Mouse (Mus musculus) forebrain, embryonic 13.5 days (tissue): ENCODE results near the gene Snx9. TPM values are rescaled to one million over a fixed set of nuclear protein-coding genes. Genes with fewer than 3 reads are reported as not detected.

Source experiments
- ATAC-seq: fragments of 200-750 bp; cut with Nextera tagmentation; 2 replicates; pipeline ENCODE4 v1.8.0; 2017
- H3K27ac ChIP-seq: fragments of 300-500 bp; sonication (generic); 2 replicates; pipeline ENCODE4 v1.5.1; 2015; ENCODE audit warnings: inconsistent platforms, mild to moderate bottlenecking, moderate library complexity
- H3K27me3 ChIP-seq: fragments of 300-500 bp; sonication (generic); 2 replicates; pipeline ENCODE4 v1.6.1; 2015; ENCODE audit warnings: mild to moderate bottlenecking, inconsistent platforms
- H3K36me3 ChIP-seq: fragments of 300-500 bp; sonication (generic); 2 replicates; pipeline ENCODE4 v1.6.1; 2015; ENCODE audit warnings: mild to moderate bottlenecking, inconsistent platforms; ENCODE audit not compliant: poor library complexity, severe bottlenecking
- H3K4me1 ChIP-seq: fragments of 300-500 bp; sonication (generic); 2 replicates; pipeline ENCODE4 v1.6.1; 2015; ENCODE audit warnings: inconsistent platforms
- H3K4me2 ChIP-seq: fragments of 300-500 bp; sonication (generic); 2 replicates; pipeline ENCODE4 v1.6.1; 2015; ENCODE audit warnings: inconsistent platforms, mild to moderate bottlenecking, moderate library complexity
- H3K4me3 ChIP-seq: fragments of 300-500 bp; sonication (generic); 2 replicates; pipeline ENCODE4 v1.5.1; 2015; ENCODE audit warnings: mild to moderate bottlenecking, inconsistent platforms
- H3K9ac ChIP-seq: fragments of 300-500 bp; sonication (generic); 2 replicates; pipeline ENCODE4 v1.6.1; 2015; ENCODE audit warnings: mild to moderate bottlenecking, inconsistent platforms
- H3K9me3 ChIP-seq: fragments of 300-500 bp; sonication (generic); replicated peaks from 2 replicates; pipeline ENCODE4 v1.6.1; 2016; ENCODE audit warnings: inconsistent platforms
- WGBS: fragments of 180-500 bp; shearing (Covaris S2); methylation state at CpG from one replicate; pipeline ENCODE4 v1.1.7; 2015; 5-methylcytosine and 5-hydroxymethylcytosine counted together
- polyA plus RNA-seq: library from polyadenylated mRNA; unstranded; fragments of >200 nt; fragmentation: Nextera tagmentation; extraction: Ambion mirVana; gene quantifications from 2 replicates; pipeline ENCODE4 v1.2.1, GENCODE M21; 2015

Snx9 gene
- polyA plus RNA-seq, 1 experiment from 2014 or later, result 5.7 TPM

DNA sequence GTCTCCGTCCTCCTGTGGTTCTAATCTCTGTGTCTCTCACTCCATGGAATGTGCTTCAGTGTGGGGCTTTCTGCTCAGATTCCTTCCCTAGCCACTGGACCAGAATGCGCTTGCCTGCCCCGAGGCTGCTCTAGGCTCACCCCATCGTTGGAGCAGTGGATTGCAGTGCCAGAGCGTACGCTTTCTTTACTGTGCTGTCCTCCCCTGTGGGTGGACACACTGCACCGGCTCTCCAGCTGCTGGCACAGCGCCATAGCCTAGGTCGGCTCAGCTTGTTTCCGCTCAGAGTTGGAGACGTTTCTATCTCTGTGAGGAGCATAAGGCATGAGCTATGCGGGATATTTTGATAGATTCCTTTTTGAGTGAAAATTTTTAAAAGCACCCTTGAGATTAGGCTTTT, 31.4 kb downstream of the Snx9 start:
- Histone ChIP-seq H3K27me3 (no peaks in the 10 kb centered on the region), H3K9ac (no peak overlapping the region), H3K27ac (no peak overlapping the region), H3K4me2 (no peak overlapping the region), H3K36me3 (no peaks in the 10 kb centered on the region), H3K4me3 (no peak overlapping the region), H3K9me3 (no peaks in the 10 kb centered on the region), H3K4me1 (peaks cover 4% of the 10 kb centered on the region; the same call in 1 of the 2 replicates)
- 61% methylated on average over 12 of the region's 12 CpGs for WGBS
- ATAC-seq, result 0 out of 2 replicates have a peak, but pooled peaks have one; percentile 27

DNA sequence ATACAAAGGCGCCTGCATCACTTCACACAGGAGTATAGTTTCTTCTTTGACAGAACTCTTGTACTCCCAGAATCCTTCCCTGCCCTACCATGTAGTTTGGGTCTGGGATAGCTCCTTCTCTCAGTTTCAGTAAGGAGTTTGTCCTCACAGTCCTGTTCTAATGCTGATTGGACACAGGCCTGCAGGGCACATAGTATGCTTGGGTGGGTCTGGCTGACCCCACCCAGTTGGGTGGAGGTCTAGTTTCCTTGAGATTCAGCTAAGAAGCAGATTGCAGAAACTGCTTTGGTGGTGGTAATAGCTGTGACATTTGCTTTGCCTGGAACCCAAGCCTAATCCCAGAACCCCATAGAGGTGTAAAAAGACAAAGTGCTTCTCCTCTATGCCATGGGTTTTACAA, 33.4 kb downstream of the Snx9 start:
- H3K9ac ChIP-seq, result no peak overlapping the region
- peaks cover 4% of the 10 kb centered on the region; the same call in 1 of the 2 replicates for H3K4me1 ChIP-seq
- H3K27ac ChIP-seq, result no peak overlapping the region
- no peak overlapping the region for H3K4me2 ChIP-seq
- H3K27me3 ChIP-seq, result no peaks in the 10 kb centered on the region
- no peak for ATAC-seq
- no peaks in the 10 kb centered on the region for H3K36me3 ChIP-seq
- WGBS, result 88% methylated on average over 1 of the region's 1 CpGs
- H3K4me3 ChIP-seq, result no peak overlapping the region
- no peaks in the 10 kb centered on the region for H3K9me3 ChIP-seq

DNA sequence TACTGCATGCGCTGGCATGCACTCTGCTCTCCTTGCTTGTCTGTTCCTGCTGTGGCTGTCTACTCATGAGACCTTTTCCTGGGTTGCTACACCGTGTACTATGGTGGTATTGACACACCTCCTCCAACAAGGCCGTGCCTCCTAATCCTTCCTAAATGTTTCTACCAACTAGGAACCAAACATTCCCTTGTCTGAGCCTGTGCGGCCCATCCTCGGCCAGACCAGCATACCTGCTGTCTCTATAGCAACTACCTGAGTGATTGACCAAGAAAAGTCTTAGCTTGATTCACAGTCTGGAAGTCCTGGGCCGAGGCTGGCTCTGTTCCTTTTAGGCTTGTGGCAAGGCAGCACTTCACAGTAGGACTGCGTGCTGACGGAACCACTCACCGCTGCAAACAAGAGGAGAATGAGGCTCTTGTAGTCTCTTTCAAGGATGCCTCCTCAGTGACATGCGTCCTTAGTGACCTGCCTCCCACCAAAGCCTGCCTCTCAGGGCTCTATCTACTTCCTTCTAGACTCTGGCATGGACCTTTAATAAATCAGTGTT, 36.6 kb downstream of the Snx9 start:
- H3K4me3 ChIP-seq, result no peak overlapping the region
- ATAC-seq, result no peak
- WGBS, result 83% methylated on average over 10 of the region's 10 CpGs

DNA sequence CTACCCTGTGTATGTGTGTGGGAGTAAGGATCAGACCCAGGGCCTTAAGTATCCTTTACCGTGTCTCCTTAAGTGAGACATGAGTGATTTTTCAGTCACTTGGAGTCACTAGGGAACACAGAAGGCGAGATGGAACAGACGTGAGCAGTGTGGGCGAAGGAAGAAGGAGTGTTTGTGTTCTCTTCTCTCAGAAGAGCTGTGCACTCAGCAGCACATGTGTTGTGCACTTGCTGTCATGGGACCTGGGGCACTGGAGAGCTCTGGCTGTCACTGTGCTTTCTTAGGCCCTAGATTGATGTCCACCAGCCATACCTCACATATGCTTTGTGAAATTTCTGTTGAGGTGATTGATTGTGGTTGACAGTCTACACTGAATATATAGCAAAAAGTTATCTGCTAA, 37.7 kb downstream of the Snx9 start:
- no peak for ATAC-seq
- Histone ChIP-seq H3K4me3 (no peak overlapping the region), H3K36me3 (no peaks in the 10 kb centered on the region), H3K27me3 (no peaks in the 10 kb centered on the region), H3K9ac (no peak overlapping the region), H3K4me1 (no peaks in the 10 kb centered on the region), H3K27ac (no peak overlapping the region), H3K9me3 (no peaks in the 10 kb centered on the region), H3K4me2 (no peak overlapping the region)
- WGBS, result 93% methylated on average over 4 of the region's 4 CpGs

More for the DNA sequence above, 36.6 kb downstream of the Snx9 start:
- H3K4me2 ChIP-seq, result no peak overlapping the region
- H3K36me3 ChIP-seq, result no peaks in the 10 kb centered on the region
- H3K27ac ChIP-seq, result no peak overlapping the region
- no peak overlapping the region for H3K9ac ChIP-seq
- H3K27me3 ChIP-seq, result no peaks in the 10 kb centered on the region
- no peaks in the 10 kb centered on the region for H3K9me3 ChIP-seq
- H3K4me1 ChIP-seq, result no peaks in the 10 kb centered on the region

DNA sequence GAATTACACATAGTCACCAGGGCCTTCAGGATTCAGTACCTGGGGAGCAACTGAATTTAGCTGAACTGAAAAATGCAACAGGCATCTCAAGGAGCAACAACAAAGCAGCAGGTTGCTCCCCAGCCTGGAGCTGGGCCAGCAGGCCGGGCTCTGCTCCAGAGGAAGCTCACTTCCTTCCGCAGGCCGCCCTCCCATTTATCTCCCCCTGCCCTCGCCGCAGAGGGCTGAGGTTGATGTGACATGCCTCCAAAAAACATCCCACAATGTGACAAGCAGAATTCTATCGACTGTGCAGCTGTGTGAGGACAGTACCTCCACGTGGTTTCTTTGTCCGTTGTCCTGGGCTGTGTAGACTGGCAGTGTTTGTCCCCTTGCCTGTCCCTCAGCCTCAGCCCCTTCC, 44.3 kb downstream of the Snx9 start:
- Histone ChIP-seq H3K27me3 (no peaks in the 10 kb centered on the region), H3K27ac (peak overlapping the region; percentile 6; the same call in 1 of the 2 replicates), H3K9ac (0 out of 2 replicates have a peak overlapping the region, but pooled peaks have one; percentile 5), H3K4me2 (no peak overlapping the region), H3K4me1 (peaks cover 9% of the 10 kb centered on the region), H3K36me3 (no peaks in the 10 kb centered on the region), H3K4me3 (no peak overlapping the region), H3K9me3 (no peaks in the 10 kb centered on the region)
- ATAC-seq, result no peak
- 31% methylated on average over 8 of the region's 8 CpGs for whole genome bisulfite sequencing

DNA sequence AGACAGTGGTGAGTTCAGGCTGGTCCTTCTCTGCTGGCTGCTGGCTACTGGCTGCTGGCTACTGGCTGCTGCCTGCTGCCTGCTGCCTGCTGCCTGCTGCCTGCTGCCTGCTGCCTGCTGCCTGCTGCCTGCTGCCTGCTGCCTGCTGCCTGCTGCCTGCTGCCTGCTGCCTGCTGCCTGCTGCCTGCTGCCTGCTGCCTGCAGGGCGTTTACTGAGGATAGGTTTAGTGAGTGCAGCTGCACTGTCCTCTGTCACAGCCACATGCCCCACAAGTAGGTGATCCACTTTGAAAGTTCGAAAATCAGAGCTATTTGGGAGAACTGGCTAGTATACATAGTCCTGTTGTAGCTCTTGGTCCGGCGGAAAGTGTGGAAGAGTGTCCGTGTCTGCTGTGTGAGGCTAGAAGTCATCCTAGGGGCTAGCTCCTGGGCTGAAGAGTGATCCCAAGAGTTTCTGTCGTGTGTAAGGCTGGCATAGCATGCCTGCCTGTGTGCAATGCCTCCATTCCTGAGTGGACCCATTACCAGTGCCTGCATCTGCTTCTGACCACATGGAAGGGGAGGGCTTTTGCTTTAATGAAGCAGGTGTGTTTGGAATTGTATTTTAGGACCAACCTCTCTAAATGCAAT, 45.2 kb downstream of the Snx9 start:
- Histone ChIP-seq H3K4me2 (no peak overlapping the region), H3K9me3 (no peaks in the 10 kb centered on the region), H3K9ac (no peak overlapping the region), H3K36me3 (no peaks in the 10 kb centered on the region), H3K4me1 (peaks cover 9% of the 10 kb centered on the region), H3K27ac (no peak overlapping the region), H3K27me3 (no peaks in the 10 kb centered on the region), H3K4me3 (no peak overlapping the region)
- WGBS, result 73% methylated on average over 6 of the region's 6 CpGs
- ATAC-seq, result no peak

DNA sequence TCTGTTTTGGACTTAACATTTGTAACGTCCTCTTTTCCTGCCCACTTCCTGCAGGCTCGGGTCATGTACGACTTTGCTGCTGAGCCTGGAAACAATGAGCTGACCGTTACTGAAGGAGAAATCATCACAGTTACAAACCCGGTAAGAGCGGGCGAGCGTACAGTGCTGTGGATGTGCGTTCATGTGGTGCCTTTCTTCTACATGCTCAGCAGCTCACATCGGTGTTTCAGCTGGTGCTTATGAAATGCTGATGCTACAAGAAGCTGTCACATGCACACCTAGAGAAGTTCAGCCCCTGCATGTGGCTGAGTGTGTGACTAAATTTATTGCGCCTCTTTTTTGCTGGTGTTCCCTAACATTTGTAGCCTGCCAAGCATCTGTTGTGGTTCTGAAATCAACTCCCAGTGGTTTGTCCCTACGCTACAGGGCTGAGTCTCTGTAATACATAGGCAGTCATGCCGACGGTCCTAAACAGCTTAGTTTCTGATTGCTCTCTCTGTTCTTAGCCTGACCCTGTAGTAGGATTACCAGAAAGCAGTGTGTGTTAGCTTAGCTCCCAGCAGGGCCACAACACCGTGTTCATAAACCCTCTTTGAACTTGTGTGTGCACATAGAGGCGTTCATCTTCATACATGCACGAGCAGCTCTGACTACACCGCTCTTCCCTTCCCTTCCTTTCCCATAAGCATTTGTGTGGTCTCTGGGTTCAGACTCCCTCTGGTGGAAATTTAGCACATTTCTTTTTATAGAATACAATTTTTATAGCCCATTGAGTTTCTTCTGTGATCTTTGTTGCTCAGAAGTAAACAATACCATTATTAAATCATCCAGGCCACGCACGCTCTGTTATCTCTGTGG, 46.0 kb downstream of the Snx9 start:
- peaks cover 9% of the 10 kb centered on the region for H3K4me1 ChIP-seq
- WGBS, result 77% methylated on average over 20 of the region's 20 CpGs
- no peaks in the 10 kb centered on the region for H3K36me3 ChIP-seq
- H3K4me3 ChIP-seq, result no peak overlapping the region
- no peak overlapping the region for H3K4me2 ChIP-seq
- H3K27me3 ChIP-seq, result no peaks in the 10 kb centered on the region
- no peaks in the 10 kb centered on the region for H3K9me3 ChIP-seq
- no peak overlapping the region for H3K27ac ChIP-seq
- peak; percentile 69; the same call in 1 of the 2 replicates for ATAC-seq
- no peak overlapping the region for H3K9ac ChIP-seq

DNA sequence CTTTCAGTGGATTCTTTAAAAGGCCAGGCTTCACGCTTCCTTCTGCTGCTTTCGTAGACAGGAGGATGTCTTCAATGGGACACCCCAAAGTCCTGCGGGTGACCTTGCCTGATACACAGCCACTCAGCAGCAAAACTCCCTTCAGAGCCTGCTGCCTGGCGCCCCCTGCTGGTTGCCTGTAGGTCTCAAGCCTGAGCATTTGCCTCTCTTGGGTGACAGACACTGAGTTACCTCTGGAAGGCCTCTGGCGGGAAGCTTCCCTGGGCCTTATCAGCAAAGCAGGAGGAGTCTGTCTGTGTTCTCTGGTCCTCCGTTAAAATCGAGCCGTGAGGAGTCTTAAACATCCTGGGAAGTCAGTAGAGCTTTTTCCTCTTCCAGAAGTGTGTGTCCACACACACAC, 49.3 kb downstream of the Snx9 start:
- H3K36me3 ChIP-seq, result no peaks in the 10 kb centered on the region
- H3K9ac ChIP-seq, result no peak overlapping the region
- 57% methylated on average over 8 of the region's 8 CpGs for whole genome bisulfite sequencing
- no peak overlapping the region for H3K27ac ChIP-seq
- ATAC-seq, result no peak
- no peaks in the 10 kb centered on the region for H3K9me3 ChIP-seq
- H3K27me3 ChIP-seq, result no peaks in the 10 kb centered on the region
- peaks cover 3% of the 10 kb centered on the region for H3K4me1 ChIP-seq
- no peak overlapping the region for H3K4me3 ChIP-seq
- no peak overlapping the region for H3K4me2 ChIP-seq

DNA sequence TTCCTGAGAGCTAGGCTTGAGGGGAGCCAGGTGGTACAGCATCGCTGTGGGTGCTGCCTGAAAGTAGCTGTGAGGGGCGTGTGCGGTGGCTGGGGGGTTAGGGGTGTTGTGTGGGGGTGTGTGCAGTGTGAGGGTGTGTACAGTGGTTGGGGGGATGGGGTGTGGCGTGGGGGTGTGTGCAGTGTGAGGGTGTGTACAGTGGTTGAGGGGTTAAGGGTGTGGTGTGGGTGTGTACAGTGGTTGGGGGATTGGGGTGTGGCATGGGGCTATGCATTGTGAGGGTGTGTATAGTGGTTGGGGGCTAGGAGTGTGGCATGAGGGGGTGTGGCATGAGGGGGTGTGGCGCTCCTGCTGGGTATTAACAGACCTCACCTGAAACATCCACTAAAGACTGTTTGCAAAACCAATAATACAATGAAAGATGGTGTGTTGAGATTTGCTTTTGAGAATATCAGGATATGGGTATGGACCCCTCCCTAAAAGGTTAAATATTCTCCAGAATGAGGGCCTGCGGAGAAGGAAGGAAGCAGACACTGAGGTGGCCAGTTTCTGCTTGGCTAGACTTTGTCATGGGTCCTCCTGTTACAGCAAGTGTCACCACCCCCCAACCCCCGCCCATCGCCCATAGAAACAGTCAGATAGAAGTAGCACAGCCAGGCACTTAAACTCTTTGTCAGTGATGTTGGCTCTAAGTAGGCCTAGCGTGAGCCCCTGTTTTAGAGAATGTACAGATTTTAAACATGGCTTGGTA, 51.0 kb downstream of the Snx9 start:
- 87% methylated on average over 9 of the region's 9 CpGs for WGBS
- H3K27ac ChIP-seq, result no peak overlapping the region
- no peak for ATAC-seq
- H3K4me1 ChIP-seq, result no peaks in the 10 kb centered on the region
- H3K9me3 ChIP-seq, result no peaks in the 10 kb centered on the region
- H3K4me2 ChIP-seq, result no peak overlapping the region
- no peaks in the 10 kb centered on the region for H3K36me3 ChIP-seq
- no peak overlapping the region for H3K4me3 ChIP-seq
- no peaks in the 10 kb centered on the region for H3K27me3 ChIP-seq
- H3K9ac ChIP-seq, result no peak overlapping the region

DNA sequence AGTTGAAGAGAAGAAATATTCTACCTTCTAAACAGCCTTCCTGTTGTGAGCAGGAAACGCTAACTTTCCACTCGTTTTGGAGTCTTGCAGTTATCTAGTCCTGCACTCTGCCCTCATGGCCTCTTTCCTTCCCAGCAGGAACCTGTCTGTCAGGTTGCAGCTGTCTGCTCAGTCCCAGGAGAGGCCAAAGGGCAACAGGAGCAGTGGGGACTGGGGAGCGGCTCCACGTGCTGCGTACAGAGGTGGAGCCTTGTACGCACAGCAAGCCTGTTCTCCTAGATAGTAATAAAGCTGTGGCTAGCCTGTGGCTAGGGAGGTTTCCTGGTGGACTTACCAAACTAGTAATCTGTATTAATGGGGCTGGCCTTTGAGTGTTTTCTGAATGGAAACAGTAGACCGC, 52.0 kb downstream of the Snx9 start:
- 33% methylated on average over 7 of the region's 7 CpGs for WGBS
- no peak for ATAC-seq

DNA sequence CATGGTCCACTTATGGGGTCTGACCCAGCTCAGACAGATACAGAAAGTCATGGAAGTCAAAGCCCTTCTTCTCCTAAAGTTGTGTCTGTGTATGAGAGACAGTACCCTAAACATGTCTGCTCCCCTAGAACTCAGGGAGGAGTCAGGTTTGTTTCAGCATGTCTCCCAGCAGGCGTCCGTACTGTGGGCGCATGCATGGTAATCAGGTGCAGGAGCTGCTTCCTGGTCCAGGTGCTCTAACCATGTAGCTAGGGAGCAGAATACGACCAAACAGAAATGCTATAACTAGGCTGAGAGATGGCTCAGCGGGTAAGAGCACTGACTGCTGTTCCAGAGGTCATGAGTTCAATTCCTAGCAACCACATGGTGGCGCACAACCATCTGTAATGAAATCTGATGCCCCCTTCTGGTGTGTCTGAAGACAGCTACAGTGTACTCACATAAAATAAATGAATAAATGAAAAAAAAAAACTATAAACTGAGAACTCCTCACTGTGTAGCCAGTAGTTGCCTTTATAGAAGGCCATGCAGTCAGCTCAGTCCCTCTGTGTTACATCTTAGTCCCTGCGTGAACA, 52.5 kb downstream of the Snx9 start:
- H3K9ac ChIP-seq, result no peak overlapping the region
- no peak for ATAC-seq
- no peak overlapping the region for H3K4me2 ChIP-seq
- H3K9me3 ChIP-seq, result no peaks in the 10 kb centered on the region
- H3K4me3 ChIP-seq, result no peak overlapping the region
- 80% methylated on average over 7 of the region's 7 CpGs for WGBS
- no peaks in the 10 kb centered on the region for H3K4me1 ChIP-seq
- no peak overlapping the region for H3K27ac ChIP-seq
- H3K36me3 ChIP-seq, result no peaks in the 10 kb centered on the region
- no peaks in the 10 kb centered on the region for H3K27me3 ChIP-seq

More for the DNA sequence above, 52.0 kb downstream of the Snx9 start:
- Histone ChIP-seq H3K4me1 (no peaks in the 10 kb centered on the region), H3K36me3 (no peaks in the 10 kb centered on the region), H3K4me3 (no peak overlapping the region), H3K27me3 (no peaks in the 10 kb centered on the region), H3K4me2 (no peak overlapping the region), H3K27ac (no peak overlapping the region), H3K9me3 (no peaks in the 10 kb centered on the region), H3K9ac (no peak overlapping the region)
